Mouse (Mus musculus) olfactory bulb, adult 2 months (tissue): ENCODE measurements at regions not wholly inside any gene's neighbourhood (a gene's known extent, or its start where the extent isn't known, plus 50 kb on each side); places are given as distances from the start of the nearest gene placed in this dataset.
A peak's percentile ranks its signal among the peaks of the same experiment; 100 is the strongest.

ENCODE experiments used
- H3K27ac ChIP-seq: fragments of 200-500 bp; 2 replicates; pipeline ENCODE4 v1.5.1; 2012; ENCODE audit warnings: low read depth, low read length; ENCODE audit not compliant: insufficient read depth
- H3K4me1 ChIP-seq: fragments of 200-500 bp; 2 replicates; pipeline ENCODE4 v1.6.1; 2012; ENCODE audit warnings: low read length; ENCODE audit not compliant: control insufficient read depth, insufficient read depth
- H3K4me3 ChIP-seq: fragments of 200-500 bp; 2 replicates; pipeline ENCODE4 v1.5.1; 2012; ENCODE audit warnings: mild to moderate bottlenecking, low read depth, low read length, moderate library complexity; ENCODE audit not compliant: insufficient read depth
- CTCF ChIP-seq: fragments of 200-500 bp; IDR thresholded peaks from 2 replicates; pipeline ENCODE4 v1.5.1; 2012; ENCODE audit warnings: low read depth, mild to moderate bottlenecking, low read length, moderate library complexity; ENCODE audit not compliant: insufficient read depth
- POLR2A ChIP-seq: fragments of 200-500 bp; IDR thresholded peaks from 2 replicates; pipeline ENCODE4 v1.6.1; 2012; ENCODE audit warnings: mild to moderate bottlenecking, low read depth, low read length, moderate library complexity; ENCODE audit not compliant: insufficient read depth
- WGBS: fragments of 180-500 bp; shearing (Covaris S2); methylation state at CpG from one replicate; pipeline ENCODE4 v1.1.7; 2018; 5-methylcytosine and 5-hydroxymethylcytosine counted together

DNA sequence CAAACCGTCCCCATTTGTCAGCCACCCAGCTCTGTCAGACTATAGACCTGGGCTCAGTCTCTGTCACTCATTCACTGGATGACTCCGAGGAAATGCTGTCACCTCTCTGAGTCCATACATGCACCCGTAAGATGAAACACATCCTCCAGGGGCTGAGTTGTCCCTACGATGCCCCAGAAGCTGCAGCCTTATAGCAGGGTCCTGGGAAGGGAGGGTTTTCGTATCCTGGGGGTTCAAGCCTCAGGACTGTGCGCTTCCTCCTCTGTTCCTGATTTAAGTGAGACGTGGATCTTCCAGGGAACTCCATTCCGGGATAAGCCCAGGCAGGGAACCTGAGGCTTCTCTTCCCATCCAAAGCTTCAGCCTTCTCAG, 111.6 kb downstream of the Tpra1 start:
- Histone ChIP-seq H3K27ac (no peak overlapping the region), H3K4me1 (peaks cover 22% of the 10 kb centered on the region), H3K4me3 (no peak overlapping the region)
- TF ChIP-seq POLR2A (no peak), CTCF (no peak)
- WGBS, result 78% methylated on average over 8 of the region's 8 CpGs

GRCm38 (mm10) chr6:89024101-89024650, 122.1 kb downstream of the Tpra1 start:
- no peak for TF ChIP-seq POLR2A
- Histone ChIP-seq H3K4me1 (peaks cover 7% of the 10 kb centered on the region; the same call in 1 of the 2 replicates), H3K27ac (no peak overlapping the region), H3K4me3 (no peak overlapping the region)
- WGBS, result 43% methylated on average over 11 of the region's 11 CpGs

GRCm38 (mm10) chr6:89033433-89034298, 131.6 kb downstream of the Tpra1 start:
- TF ChIP-seq POLR2A, result no peak
- TF ChIP-seq CTCF, result no peak
- Histone ChIP-seq H3K4me1 (peaks cover 44% of the 10 kb centered on the region), H3K4me3 (no peak overlapping the region), H3K27ac (no peak overlapping the region)
- WGBS, result 44% methylated on average over 5 of the region's 5 CpGs

GRCm38 (mm10) chr6:89034455-89034854, 132.4 kb downstream of the Tpra1 start:
- Histone ChIP-seq H3K27ac (no peak overlapping the region), H3K4me3 (no peak overlapping the region), H3K4me1 (peaks cover 45% of the 10 kb centered on the region)
- TF ChIP-seq CTCF, result no peak
- no peak for TF ChIP-seq POLR2A
- WGBS, result 70% methylated on average over 3 of the region's 3 CpGs

DNA sequence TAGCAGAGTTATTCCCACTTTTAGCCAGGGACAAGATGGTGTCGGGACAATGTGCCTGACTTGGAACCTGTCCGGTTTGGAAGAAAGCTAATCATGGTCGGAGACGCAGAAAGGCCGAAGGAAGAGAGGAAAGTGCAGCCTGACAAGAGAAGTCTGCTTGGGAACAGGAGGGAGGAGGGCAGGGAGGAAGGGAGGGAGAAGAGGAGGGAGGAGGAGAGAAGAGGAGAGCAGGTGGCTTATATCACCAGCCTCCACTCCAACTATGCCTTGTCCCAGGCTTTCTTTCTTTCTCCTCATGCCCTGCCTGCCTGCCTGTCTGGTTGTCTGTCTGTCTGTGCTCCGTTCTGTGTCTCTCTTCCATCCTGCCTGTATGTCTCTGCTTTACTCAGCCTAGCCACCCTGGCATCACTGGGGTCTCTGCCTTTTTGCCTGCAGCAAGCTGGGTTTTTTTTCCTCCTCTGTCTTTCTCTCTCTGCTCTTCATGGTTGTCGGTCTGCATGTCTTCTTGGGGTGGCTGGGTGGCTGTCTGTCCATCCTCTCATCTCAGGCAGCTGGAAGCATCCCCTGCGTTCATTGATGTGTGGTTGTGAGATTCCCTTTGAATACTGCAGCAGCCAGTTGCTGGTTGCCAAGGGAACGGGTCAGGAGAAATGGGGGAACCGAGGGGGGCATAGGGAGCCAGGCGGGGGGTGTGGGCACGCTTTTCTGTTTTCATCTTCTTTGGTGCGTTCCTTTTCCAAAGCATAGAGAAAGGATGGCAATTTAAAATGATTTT, 133.2 kb downstream of the Tpra1 start:
- 19% methylated on average over 13 of the region's 13 CpGs for WGBS
- H3K27ac ChIP-seq, result peak overlapping the region; percentile 58
- TF ChIP-seq POLR2A (no peak), CTCF (no peak)
- peaks cover 45% of the 10 kb centered on the region for H3K4me1 ChIP-seq
- H3K4me3 ChIP-seq, result no peak overlapping the region

GRCm38 (mm10) chr6:89035836-89036156, 133.7 kb downstream of the Tpra1 start:
- TF ChIP-seq POLR2A (no peak), CTCF (no peak)
- H3K4me1 ChIP-seq, result peaks cover 45% of the 10 kb centered on the region
- H3K4me3 ChIP-seq, result no peak overlapping the region
- no peak overlapping the region for H3K27ac ChIP-seq
- 56% methylated on average over 4 of the region's 4 CpGs for WGBS

DNA sequence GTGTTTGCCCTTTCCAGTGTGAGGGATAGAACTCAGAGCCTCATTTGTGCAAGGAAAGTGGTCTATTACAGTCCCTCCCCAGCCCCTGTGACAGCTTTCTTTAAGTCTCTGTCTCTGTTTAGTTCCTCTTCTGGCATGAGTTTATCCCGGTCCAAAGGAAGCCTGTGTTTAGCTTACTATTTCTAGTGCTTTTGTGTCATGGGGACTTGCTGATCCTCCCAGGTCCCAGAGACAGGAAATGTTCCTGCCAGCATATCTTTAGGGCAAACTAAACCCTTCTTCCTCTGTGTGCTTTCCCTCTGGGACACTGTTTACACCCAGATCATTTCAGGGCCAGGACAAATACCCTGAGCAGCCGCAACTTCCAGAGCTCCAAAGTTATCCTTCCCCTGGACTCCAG, 135.3 kb downstream of the Tpra1 start:
- Histone ChIP-seq H3K4me3 (no peak overlapping the region), H3K27ac (no peak overlapping the region), H3K4me1 (peaks cover 46% of the 10 kb centered on the region)
- TF ChIP-seq CTCF (no peak), POLR2A (no peak)
- 30% methylated on average over 2 of the region's 2 CpGs for WGBS

- 46% methylated on average over 7 of the region's 7 CpGs for WGBS
- Histone ChIP-seq H3K4me3 (no peak overlapping the region), H3K4me1 (peaks cover 51% of the 10 kb centered on the region), H3K27ac (no peak overlapping the region)
- TF ChIP-seq POLR2A (no peak), CTCF (no peak)
These were observed 135.8 kb downstream of the Tpra1 start for GRCm38 (mm10) chr6:89037901-89038300.

GRCm38 (mm10) chr6:89040919-89041318, 138.9 kb downstream of the Tpra1 start:
- Histone ChIP-seq H3K4me1 (peaks cover 29% of the 10 kb centered on the region), H3K4me3 (no peak overlapping the region), H3K27ac (no peak overlapping the region)
- TF ChIP-seq CTCF (no peak), POLR2A (no peak)
- WGBS, result 85% methylated on average over 4 of the region's 4 CpGs
